Mouse (Mus musculus): ENCODE measurements around the gene Acap1. TPM values are rescaled to one million over a fixed set of nuclear protein-coding genes. Genes with fewer than 3 reads are reported as not detected.

Acap1 gene
- polyA plus RNA-seq, 1 experiment from 2014 or later = 0.17 TPM

DNA sequence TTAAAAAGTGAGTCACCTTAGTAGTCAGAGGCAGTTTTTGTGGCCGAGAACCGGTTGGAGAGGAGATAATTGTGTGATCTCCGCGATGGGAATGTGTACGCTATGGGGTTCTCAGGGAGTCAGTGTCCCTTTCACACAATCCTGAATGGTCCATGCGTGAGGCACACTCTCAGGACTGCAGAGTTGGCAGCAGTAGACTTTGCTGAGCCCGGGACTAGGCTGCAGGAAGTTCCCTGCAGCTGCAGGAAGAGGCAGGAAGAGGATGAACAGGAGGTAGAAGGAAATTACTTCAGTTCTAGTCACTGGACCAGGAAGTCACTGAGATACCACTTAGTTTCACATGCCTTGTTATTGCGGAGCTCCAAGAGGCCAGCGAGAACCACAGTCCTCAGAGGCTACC lies 46.2 kb downstream of the Acap1 start:
- Histone ChIP-seq H3K36me3 (ENCODE audit: control insufficient read depth, insufficient read depth, low read length) (peaks cover 47% of the 10 kb centered on the region), H3K4me1 (ENCODE audit: control insufficient read depth, insufficient read depth, low read length) (peaks cover 19% of the 10 kb centered on the region), H3K9me3 (ENCODE audit: control insufficient read depth, low read length) (no peaks in the 10 kb centered on the region), H3K9ac (replicated peaks; ENCODE audit: low read length) (no peak overlapping the region), H3K4me2 (ENCODE audit: low read length) (no peak overlapping the region), H3K4me3 (replicated peaks; ENCODE audit: low read depth, low read length) (no peak overlapping the region), H3K27ac (replicated peaks; ENCODE audit: low read depth, low read length) (no peak overlapping the region), H3K27me3 (ENCODE audit: control insufficient read depth, insufficient read depth, low read length) (no peaks in the 10 kb centered on the region)
- WGBS = 94% methylated on average over 9 of the region's 9 CpGs
- DNase-seq (no peak), ATAC-seq (ENCODE audit: low FRiP score, low TSS enrichment) (no peak)

- peak overlapping the region; percentile 82 for H3K4me2 ChIP-seq (ENCODE audit: low read length)
- H3K27me3 ChIP-seq (ENCODE audit: control insufficient read depth, insufficient read depth, low read length) = no peaks in the 10 kb centered on the region
- no peak overlapping the region; the same call in 1 of the 2 replicates for H3K9ac ChIP-seq (replicated peaks; ENCODE audit: low read length)
- DNase-seq = no peak
- ATAC-seq (ENCODE audit: low FRiP score, low TSS enrichment) = no peak
- H3K9me3 ChIP-seq (ENCODE audit: control insufficient read depth, low read length) = no peaks in the 10 kb centered on the region
- peak overlapping the region; percentile 73 for H3K4me3 ChIP-seq (replicated peaks; ENCODE audit: low read depth, low read length)
- H3K36me3 ChIP-seq (ENCODE audit: control insufficient read depth, insufficient read depth, low read length) = peaks cover 47% of the 10 kb centered on the region
- 96% methylated on average over 6 of the region's 6 CpGs for WGBS
- H3K4me1 ChIP-seq (ENCODE audit: control insufficient read depth, insufficient read depth, low read length) = peaks cover 19% of the 10 kb centered on the region
- H3K27ac ChIP-seq (replicated peaks; ENCODE audit: low read depth, low read length) = no peak overlapping the region
Measured at GRCm38 (mm10) chr11:69848021-69848420, 47.3 kb downstream of the Acap1 start.

DNA sequence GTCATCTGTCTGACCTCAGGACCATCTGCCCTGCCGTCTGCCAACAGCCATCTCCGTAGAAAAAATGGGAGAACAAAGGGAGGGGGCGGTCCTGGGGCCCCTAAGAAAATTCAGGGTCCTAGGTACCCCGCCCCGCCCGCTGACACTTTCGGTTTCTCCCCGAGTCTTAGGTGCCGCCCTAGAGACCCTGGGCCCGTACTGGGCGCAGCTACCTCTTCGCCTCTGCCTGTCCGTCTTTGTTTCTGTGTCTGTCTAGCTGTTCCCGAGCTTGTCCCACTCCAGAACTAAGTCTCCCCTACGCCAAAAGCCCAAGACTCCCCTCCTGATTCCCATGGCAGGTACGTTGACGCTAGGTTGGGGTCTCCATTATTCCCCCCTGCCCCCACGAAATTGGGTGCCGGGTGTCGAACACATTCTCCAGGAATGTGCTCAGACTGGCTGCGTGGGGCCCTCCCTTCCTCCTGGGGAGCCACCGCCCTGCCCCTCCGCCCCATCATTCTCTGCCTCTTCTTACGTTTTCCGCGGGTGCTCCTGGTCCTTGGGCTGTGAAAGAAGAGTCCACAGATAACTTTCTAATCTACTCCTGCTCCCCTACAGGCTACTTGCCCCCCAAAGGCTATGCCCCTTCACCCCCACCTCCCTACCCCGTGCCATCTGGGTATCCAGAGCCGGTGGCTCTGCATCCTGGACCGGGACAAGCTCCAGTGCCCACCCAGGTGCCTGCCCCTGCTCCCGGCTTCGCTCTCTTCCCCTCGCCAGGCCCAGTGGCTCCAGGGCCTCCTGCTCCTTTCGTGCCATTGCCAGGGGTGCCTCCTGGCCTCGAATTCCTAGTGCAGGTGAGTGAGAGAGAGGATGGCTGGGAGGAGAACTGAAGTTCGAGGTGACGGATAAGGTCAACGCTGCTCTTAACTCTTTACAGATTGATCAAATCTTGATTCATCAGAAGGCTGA lies 48.3 kb downstream of the Acap1 start:
- DNase-seq = peak; percentile 54
- peaks cover 19% of the 10 kb centered on the region for H3K4me1 ChIP-seq (ENCODE audit: control insufficient read depth, insufficient read depth, low read length)
- WGBS = 12% methylated on average over 37 of the region's 37 CpGs

GRCm38 (mm10) chr11:69846198-69846680 lies 49.1 kb downstream of the Acap1 start, which contains the start of gene Plscr3:
Plscr3 (plus strand) TSS chr11:69846376.
- Histone ChIP-seq H3K4me2 (ENCODE audit: low read length) (peak within 1 kb of the TSS; percentile 82), H3K9ac (replicated peaks; ENCODE audit: low read length) (peak within 1 kb of the TSS; percentile 90), H3K9me3 (ENCODE audit: control insufficient read depth, low read length) (no peaks in the 10 kb centered on the region), H3K27ac (replicated peaks; ENCODE audit: low read depth, low read length) (peak within 1 kb of the TSS; percentile 94), H3K36me3 (ENCODE audit: control insufficient read depth, insufficient read depth, low read length) (peaks cover 34% of the 10 kb centered on the region), H3K4me1 (ENCODE audit: control insufficient read depth, insufficient read depth, low read length) (peaks cover 19% of the 10 kb centered on the region), H3K4me3 (replicated peaks; ENCODE audit: low read depth, low read length) (peak within 1 kb of the TSS; percentile 73), H3K27me3 (ENCODE audit: control insufficient read depth, insufficient read depth, low read length) (no peaks in the 10 kb centered on the region)
- DNase-seq (peak; percentile 97), ATAC-seq (ENCODE audit: low FRiP score, low TSS enrichment) (peak; percentile 92)
- under 1% methylated on average over 38 of the region's 38 CpGs for WGBS

More for the DNA sequence above, 48.3 kb downstream of the Acap1 start:
- peak overlapping the region; percentile 82 for H3K4me2 ChIP-seq (ENCODE audit: low read length)
- peak; percentile 53 for ATAC-seq (ENCODE audit: low FRiP score, low TSS enrichment)
- no peaks in the 10 kb centered on the region for H3K9me3 ChIP-seq (ENCODE audit: control insufficient read depth, low read length)
- peak overlapping the region; percentile 73 for H3K4me3 ChIP-seq (replicated peaks; ENCODE audit: low read depth, low read length)
- H3K27ac ChIP-seq (replicated peaks; ENCODE audit: low read depth, low read length) = peak overlapping the region; percentile 94
- no peaks in the 10 kb centered on the region for H3K27me3 ChIP-seq (ENCODE audit: control insufficient read depth, insufficient read depth, low read length)
- H3K9ac ChIP-seq (replicated peaks; ENCODE audit: low read length) = peak overlapping the region; percentile 90
- H3K36me3 ChIP-seq (ENCODE audit: control insufficient read depth, insufficient read depth, low read length) = peaks cover 42% of the 10 kb centered on the region

- Histone ChIP-seq H3K4me3 (replicated peaks; ENCODE audit: low read depth, low read length) (peak overlapping the region; percentile 94), H3K27me3 (ENCODE audit: control insufficient read depth, insufficient read depth, low read length) (no peaks in the 10 kb centered on the region), H3K4me2 (ENCODE audit: low read length) (peak overlapping the region; percentile 99), H3K36me3 (ENCODE audit: control insufficient read depth, insufficient read depth, low read length) (peaks cover 3% of the 10 kb centered on the region), H3K4me1 (ENCODE audit: control insufficient read depth, insufficient read depth, low read length) (peaks cover 31% of the 10 kb centered on the region), H3K27ac (replicated peaks; ENCODE audit: low read depth, low read length) (peak overlapping the region; percentile 96), H3K9ac (replicated peaks; ENCODE audit: low read length) (peak overlapping the region; percentile 57), H3K9me3 (ENCODE audit: control insufficient read depth, low read length) (no peaks in the 10 kb centered on the region)
- no peak for ATAC-seq (ENCODE audit: low FRiP score, low TSS enrichment)
- no peak for DNase-seq
- 0% methylated on average over 7 of the region's 7 CpGs for WGBS
Measured at GRCm38 (mm10) chr11:69838714-69839104, 56.6 kb downstream of the Acap1 start.

GRCm38 (mm10) chr11:69837952-69838713 lies 57.2 kb downstream of the Acap1 start, which contains the start of gene Tmem256:
Tmem256 (plus strand) TSS chr11:69838514.
- Histone ChIP-seq H3K4me3 (replicated peaks; ENCODE audit: low read depth, low read length) (peak within 1 kb of the TSS; percentile 94), H3K9ac (replicated peaks; ENCODE audit: low read length) (peak within 1 kb of the TSS; percentile 95), H3K27ac (replicated peaks; ENCODE audit: low read depth, low read length) (peak within 1 kb of the TSS; percentile 96), H3K4me1 (ENCODE audit: control insufficient read depth, insufficient read depth, low read length) (peaks cover 34% of the 10 kb centered on the region), H3K4me2 (ENCODE audit: low read length) (peak within 1 kb of the TSS; percentile 99), H3K9me3 (ENCODE audit: control insufficient read depth, low read length) (no peaks in the 10 kb centered on the region), H3K27me3 (ENCODE audit: control insufficient read depth, insufficient read depth, low read length) (no peaks in the 10 kb centered on the region), H3K36me3 (ENCODE audit: control insufficient read depth, insufficient read depth, low read length) (peaks cover 8% of the 10 kb centered on the region)
- DNase-seq = peak; percentile 98
- peak; percentile 87 for ATAC-seq (ENCODE audit: low FRiP score, low TSS enrichment)
- WGBS = under 1% methylated on average over 34 of the region's 34 CpGs

DNA sequence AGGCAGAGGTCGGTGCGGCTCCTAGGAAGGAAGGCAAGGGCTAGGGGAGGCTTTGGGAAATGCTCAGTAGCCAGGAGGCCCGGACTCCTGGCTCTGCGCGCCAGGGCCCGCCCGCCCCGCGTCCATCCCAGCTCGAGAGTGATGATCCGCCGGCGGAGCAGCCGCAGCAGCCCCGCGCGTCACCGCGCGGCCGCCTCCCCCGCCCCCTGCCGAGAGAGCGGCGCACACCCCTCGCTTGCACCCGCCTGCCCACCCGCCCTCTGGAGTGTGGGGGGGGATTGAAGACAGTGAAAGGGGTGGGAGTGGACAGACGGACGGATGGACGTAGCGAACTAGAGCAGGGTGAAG lies 57.8 kb downstream of the Acap1 start, which contains the start of gene Nlgn2:
Gene Nlgn2, minus strand, starts transcription at position 181 of the 348 bp plus-strand sequence.
- peak within 1 kb of the TSS; percentile 95 for H3K9ac ChIP-seq (replicated peaks; ENCODE audit: low read length)
- no peaks in the 10 kb centered on the region for H3K9me3 ChIP-seq (ENCODE audit: control insufficient read depth, low read length)
- peaks cover 14% of the 10 kb centered on the region for H3K36me3 ChIP-seq (ENCODE audit: control insufficient read depth, insufficient read depth, low read length)
- H3K27ac ChIP-seq (replicated peaks; ENCODE audit: low read depth, low read length) = peak within 1 kb of the TSS; percentile 96
- H3K27me3 ChIP-seq (ENCODE audit: control insufficient read depth, insufficient read depth, low read length) = no peaks in the 10 kb centered on the region
- peak within 1 kb of the TSS; percentile 99 for H3K4me2 ChIP-seq (ENCODE audit: low read length)
- peaks cover 34% of the 10 kb centered on the region for H3K4me1 ChIP-seq (ENCODE audit: control insufficient read depth, insufficient read depth, low read length)
- WGBS = 0% methylated on average over 32 of the region's 32 CpGs
- peak; percentile 79; the same call in 1 of the 2 replicates for ATAC-seq (ENCODE audit: low FRiP score, low TSS enrichment)
- DNase-seq = peak; percentile 93
- peak within 1 kb of the TSS; percentile 94 for H3K4me3 ChIP-seq (replicated peaks; ENCODE audit: low read depth, low read length)
